Mouse (Mus musculus) neural tube, embryonic 14.5 days (tissue): ENCODE data around the gene Tnnc1. TPM values are rescaled to one million over a fixed set of nuclear protein-coding genes. Genes with fewer than 3 reads are reported as not detected.
A peak's percentile ranks its signal among the peaks of the same experiment; 100 is the strongest.

Experiments
- ATAC-seq: fragments of 200-750 bp; cut with Nextera tagmentation; 2 replicates; pipeline ENCODE4 v1.8.0; 2017; ENCODE audit warnings: low read depth, mild to moderate bottlenecking, moderate TSS enrichment, moderate library complexity
- H3K27ac ChIP-seq: fragments of 300-500 bp; sonication (generic); 2 replicates; pipeline ENCODE4 v1.5.1; 2014; ENCODE audit warnings: low read depth, mild to moderate bottlenecking, control low read depth, low read length, moderate library complexity, mixed read lengths
- H3K27me3 ChIP-seq: fragments of 300-500 bp; sonication (generic); 2 replicates; pipeline ENCODE4 v1.6.1; 2014; ENCODE audit warnings: low read length; ENCODE audit not compliant: control insufficient read depth, insufficient read depth
- H3K36me3 ChIP-seq: fragments of 300-500 bp; sonication (generic); 2 replicates; pipeline ENCODE4 v1.6.1; 2014; ENCODE audit warnings: low read length, mixed read lengths; ENCODE audit not compliant: control insufficient read depth, insufficient read depth
- H3K4me1 ChIP-seq: fragments of 300-500 bp; sonication (generic); 2 replicates; pipeline ENCODE4 v1.6.1; 2014; ENCODE audit warnings: low read length; ENCODE audit not compliant: control insufficient read depth, insufficient read depth
- H3K4me2 ChIP-seq: fragments of 300-500 bp; sonication (generic); 2 replicates; pipeline ENCODE4 v1.6.1; 2014; ENCODE audit warnings: mild to moderate bottlenecking, low read depth, low read length, control low read depth
- H3K4me3 ChIP-seq: fragments of 300-500 bp; sonication (generic); 2 replicates; pipeline ENCODE4 v1.5.1; 2014; ENCODE audit warnings: low read depth, low read length, control low read depth, mixed read lengths
- H3K9ac ChIP-seq: fragments of 300-500 bp; sonication (generic); replicated peaks from 2 replicates; pipeline ENCODE4 v1.6.1; 2014; ENCODE audit warnings: low read depth, mild to moderate bottlenecking, control low read depth, low read length, mixed read lengths
- H3K9me3 ChIP-seq: fragments of 300-500 bp; sonication (generic); 2 replicates; pipeline ENCODE4 v1.6.1; 2016; ENCODE audit warnings: low read length; ENCODE audit not compliant: control insufficient read depth
- WGBS: fragments of 180-500 bp; shearing (Covaris S2); extraction: QIAGEN DNeasy Blood & Tissue Kit; methylation state at CpG from one replicate; pipeline ENCODE4 v1.1.7; 2014; 5-methylcytosine and 5-hydroxymethylcytosine counted together
- polyA plus RNA-seq: library from polyadenylated mRNA; unstranded; fragments of >200 nt; fragmentation: Nextera tagmentation; extraction: Ambion mirVana; gene quantifications from 2 replicates; pipeline ENCODE4 v1.2.1, GENCODE M21; 2014

Gene Tnnc1
- polyA plus RNA-seq, 1 experiment from 2014 or later: 5.5 TPM

GRCm38 (mm10) chr14:31251084-31251604 is 43.0 kb downstream of the Tnnc1 start, which contains the start of the genes Phf7 and Bap1:
TSS of gene Phf7 (minus strand) at chr14:31251317.
TSS of gene Bap1 (plus strand) at chr14:31251450.
- no peaks in the 10 kb centered on the region for H3K27me3 ChIP-seq
- ATAC-seq: peak; percentile 93
- under 1% methylated on average over 47 of the region's 75 CpGs for WGBS

GRCm38 (mm10) chr14:31251626-31252025 is 43.5 kb downstream of the Tnnc1 start:
- peak overlapping the region; percentile 88 for H3K27ac ChIP-seq
- H3K36me3 ChIP-seq: peaks cover 32% of the 10 kb centered on the region
- no peak for ATAC-seq
- H3K27me3 ChIP-seq: no peaks in the 10 kb centered on the region
- H3K9ac ChIP-seq: peak overlapping the region; percentile 83
- H3K9me3 ChIP-seq: no peaks in the 10 kb centered on the region
- H3K4me1 ChIP-seq: peaks cover 12% of the 10 kb centered on the region; the same call in 1 of the 2 replicates
- WGBS: 2% methylated on average over 18 of the region's 18 CpGs
- H3K4me2 ChIP-seq: peak overlapping the region; percentile 65
- peak overlapping the region; percentile 64 for H3K4me3 ChIP-seq

More at GRCm38 (mm10) chr14:31251084-31251604, 43.0 kb downstream of the Tnnc1 start, which contains the start of the genes Phf7 and Bap1:
- Histone ChIP-seq H3K4me3 (peak within 1 kb of the TSS; percentile 64), H3K9ac (peak within 1 kb of the TSS; percentile 83), H3K9me3 (no peaks in the 10 kb centered on the region), H3K27ac (peak within 1 kb of the TSS; percentile 88), H3K4me1 (peaks cover 12% of the 10 kb centered on the region; the same call in 1 of the 2 replicates), H3K36me3 (peaks cover 27% of the 10 kb centered on the region), H3K4me2 (peak within 1 kb of the TSS; percentile 72)

GRCm38 (mm10) chr14:31252091-31252490 is 44.0 kb downstream of the Tnnc1 start:
- peaks cover 12% of the 10 kb centered on the region; the same call in 1 of the 2 replicates for H3K4me1 ChIP-seq
- 90% methylated on average over 5 of the region's 5 CpGs for WGBS
- no peak overlapping the region for H3K27ac ChIP-seq
- H3K9ac ChIP-seq: peak overlapping the region; percentile 83
- no peak for ATAC-seq
- H3K36me3 ChIP-seq: peaks cover 36% of the 10 kb centered on the region
- peak overlapping the region; percentile 65 for H3K4me2 ChIP-seq
- peak overlapping the region; percentile 64 for H3K4me3 ChIP-seq
- no peaks in the 10 kb centered on the region for H3K27me3 ChIP-seq
- H3K9me3 ChIP-seq: no peaks in the 10 kb centered on the region

- 97% methylated on average over 14 of the region's 14 CpGs for WGBS
Observed at GRCm38 (mm10) chr14:31258476-31259050, 50.5 kb downstream of the Tnnc1 start.

GRCm38 (mm10) chr14:31260374-31260773 is 52.3 kb downstream of the Tnnc1 start:
- WGBS: 93% methylated on average over 4 of the region's 4 CpGs
- H3K36me3 ChIP-seq: peaks cover 59% of the 10 kb centered on the region

More at GRCm38 (mm10) chr14:31258476-31259050, 50.5 kb downstream of the Tnnc1 start:
- H3K4me3 ChIP-seq: no peak overlapping the region
- H3K4me2 ChIP-seq: no peak overlapping the region
- peaks cover 76% of the 10 kb centered on the region for H3K36me3 ChIP-seq
- H3K27ac ChIP-seq: no peak overlapping the region
- H3K9ac ChIP-seq: no peak overlapping the region
- ATAC-seq: no peak
- H3K4me1 ChIP-seq: no peaks in the 10 kb centered on the region
- no peaks in the 10 kb centered on the region for H3K27me3 ChIP-seq
- H3K9me3 ChIP-seq: no peaks in the 10 kb centered on the region

GRCm38 (mm10) chr14:31260932-31261331 is 52.8 kb downstream of the Tnnc1 start:
- Histone ChIP-seq H3K9me3 (no peaks in the 10 kb centered on the region), H3K4me1 (no peaks in the 10 kb centered on the region), H3K9ac (no peak overlapping the region), H3K36me3 (peaks cover 54% of the 10 kb centered on the region), H3K4me3 (no peak overlapping the region), H3K4me2 (no peak overlapping the region), H3K27ac (no peak overlapping the region), H3K27me3 (no peaks in the 10 kb centered on the region)
- ATAC-seq: no peak
- 96% methylated on average over 9 of the region's 9 CpGs for WGBS

More at GRCm38 (mm10) chr14:31260374-31260773, 52.3 kb downstream of the Tnnc1 start:
- H3K4me2 ChIP-seq: no peak overlapping the region
- no peak overlapping the region for H3K9ac ChIP-seq
- ATAC-seq: no peak
- no peak overlapping the region for H3K27ac ChIP-seq
- H3K9me3 ChIP-seq: no peaks in the 10 kb centered on the region
- no peak overlapping the region for H3K4me3 ChIP-seq
- H3K4me1 ChIP-seq: no peaks in the 10 kb centered on the region
- H3K27me3 ChIP-seq: no peaks in the 10 kb centered on the region

Other genes with a start within 250 kb of the Tnnc1 start
- gene Glt8d1, start 206.9 kb upstream of the Tnnc1 start, polyA plus RNA-seq: 64.9 and 67.5 TPM in 2 replicates
- 336 TPM in 2 replicates for gene Spcs1, start 206.6 kb upstream of the Tnnc1 start, polyA plus RNA-seq
- 94.3 and 104 TPM in 2 replicates for gene Pbrm1, start 189.2 kb upstream of the Tnnc1 start, polyA plus RNA-seq
- 53.3 and 58.1 TPM in 2 replicates for gene Gnl3, start 189.2 kb upstream of the Tnnc1 start, polyA plus RNA-seq
- gene Smim4, start 79.4 kb upstream of the Tnnc1 start, polyA plus RNA-seq: 69.3 and 74.1 TPM in 2 replicates
- 219 and 241 TPM in 2 replicates for gene Nt5dc2, start 77.3 kb upstream of the Tnnc1 start, polyA plus RNA-seq
- 7.0 and 28.7 TPM in 2 replicates for gene Stab1, start 39.7 kb upstream of the Tnnc1 start, polyA plus RNA-seq
- gene Nisch, start 8.6 kb downstream of the Tnnc1 start, polyA plus RNA-seq: 282 and 335 TPM in 2 replicates
- 0.13 and 0.21 TPM in 2 replicates for gene Sema3g, start 9.5 kb downstream of the Tnnc1 start, polyA plus RNA-seq
- gene Phf7, start 43.0 kb downstream of the Tnnc1 start, polyA plus RNA-seq: 11.8 TPM in 2 replicates
- gene Bap1, start 43.1 kb downstream of the Tnnc1 start, polyA plus RNA-seq: 97.5 and 101 TPM in 2 replicates
- 3.6 and 4.0 TPM in 2 replicates for gene Dnah1, start 115.6 kb downstream of the Tnnc1 start, polyA plus RNA-seq
- 89.4 and 92.9 TPM in 2 replicates for gene Capn7, start 128.3 kb downstream of the Tnnc1 start, polyA plus RNA-seq
- gene Sh3bp5, start 227.8 kb downstream of the Tnnc1 start, polyA plus RNA-seq: 58.1 and 104 TPM in 2 replicates